Mouse (Mus musculus) embryonic fibroblast, embryonic 13.5 days (primary cell): ENCODE data around the gene Ripk3. TPM values are rescaled to one million over a fixed set of nuclear protein-coding genes. Genes with fewer than 3 reads are reported as not detected.
"Not testable (repeated sequence)": the region's sequence is repeated elsewhere in the genome, so short reads cannot be mapped to it uniquely, and the experiment has no call there.

Source experiments
- H3K27ac ChIP-seq: 2 replicates; pipeline ENCODE4 v1.5.1; 2012; ENCODE audit warnings: low read length, control low read depth, inconsistent platforms; ENCODE audit not compliant: insufficient read depth
- H3K4me1 ChIP-seq: 2 replicates; pipeline ENCODE4 v1.6.1; 2011; ENCODE audit warnings: low read length; ENCODE audit not compliant: control insufficient read depth, insufficient read depth
- H3K4me3 ChIP-seq: 2 replicates; pipeline ENCODE4 v1.5.1; 2011; ENCODE audit warnings: mild to moderate bottlenecking, control low read depth, low read length; ENCODE audit not compliant: insufficient read depth
- CTCF ChIP-seq: IDR thresholded peaks from 2 replicates; pipeline ENCODE4 v1.5.1; 2011; ENCODE audit warnings: mild to moderate bottlenecking, control low read depth, low read length, moderate library complexity, borderline replicate concordance; ENCODE audit not compliant: insufficient read depth
- POLR2A ChIP-seq: IDR thresholded peaks from 2 replicates; pipeline ENCODE4 v1.6.1; 2011; ENCODE audit warnings: low read depth, mild to moderate bottlenecking, control low read depth, low read length, moderate library complexity
- polyA plus RNA-seq: library from polyadenylated mRNA; stranded (reverse); fragments of >200 nt; gene quantifications from 2 replicates; pipeline ENCODE4 v1.2.4, GENCODE M21; 2011; ENCODE audit warnings: low read depth; ENCODE audit not compliant: missing spikeins, insufficient read length

Gene Ripk3
- polyA plus RNA-seq, 1 experiment = 109 TPM

- Histone ChIP-seq H3K27ac (no peak overlapping the region), H3K4me3 (no peak overlapping the region), H3K4me1 (no peaks in the 10 kb centered on the region)
- TF ChIP-seq CTCF (no peak), POLR2A (no peak)
Measured at GRCm38 (mm10) chr14:55763166-55763565, 25.5 kb downstream of the Ripk3 start.

- Histone ChIP-seq H3K4me1 (no peaks in the 10 kb centered on the region), H3K27ac (no peak overlapping the region), H3K4me3 (peak overlapping the region; percentile 15)
- TF ChIP-seq POLR2A (peak; percentile 53), CTCF (no peak)
Measured at GRCm38 (mm10) chr14:55762001-55762821, 26.5 kb downstream of the Ripk3 start.

GRCm38 (mm10) chr14:55761163-55761562 lies 27.5 kb downstream of the Ripk3 start, which contains the start of gene Ltb4r2:
Gene Ltb4r2, plus strand, starts transcription at chr14:55761428.
- no peak for TF ChIP-seq CTCF
- no peak for TF ChIP-seq POLR2A
- H3K4me3 ChIP-seq = peak within 1 kb of the TSS; percentile 15
- H3K27ac ChIP-seq = no peak within 1 kb of the TSS
- no peaks in the 10 kb centered on the region for H3K4me1 ChIP-seq

GRCm38 (mm10) chr14:55760156-55760555 lies 28.5 kb downstream of the Ripk3 start:
- not testable (repeated sequence) for H3K4me3 ChIP-seq, H3K4me1 ChIP-seq, H3K27ac ChIP-seq
- TF ChIP-seq CTCF = peak; percentile 45; the same call in 1 of the 2 replicates

- H3K4me3 ChIP-seq = no peak within 1 kb of the TSS
- H3K27ac ChIP-seq = no peak within 1 kb of the TSS
- no peaks in the 10 kb centered on the region for H3K4me1 ChIP-seq
- peak; percentile 19; the same call in 1 of the 2 replicates for TF ChIP-seq CTCF
- no peak for TF ChIP-seq POLR2A
Measured at GRCm38 (mm10) chr14:55758363-55758784, 30.3 kb downstream of the Ripk3 start, which contains the start of gene Cideb. Gene Cideb, minus strand, starts transcription at chr14:55758458.

- no peak overlapping the region for H3K4me3 ChIP-seq
- TF ChIP-seq POLR2A (no peak), CTCF (no peak)
- H3K27ac ChIP-seq = no peak overlapping the region
- H3K4me1 ChIP-seq = no peaks in the 10 kb centered on the region
Measured at GRCm38 (mm10) chr14:55757566-55757965, 31.1 kb downstream of the Ripk3 start.

GRCm38 (mm10) chr14:55747051-55747847 lies 41.4 kb downstream of the Ripk3 start:
- no peaks in the 10 kb centered on the region; the same call in 1 of the 2 replicates for H3K4me1 ChIP-seq
- TF ChIP-seq CTCF (no peak), POLR2A (no peak)
- H3K4me3 ChIP-seq = peak overlapping the region; percentile 76
- no peak overlapping the region for H3K27ac ChIP-seq

- no peak overlapping the region for H3K27ac ChIP-seq
- H3K4me1 ChIP-seq = no peaks in the 10 kb centered on the region; the same call in 1 of the 2 replicates
- TF ChIP-seq CTCF (no peak), POLR2A (no peak)
- peak overlapping the region; percentile 76 for H3K4me3 ChIP-seq
Measured at GRCm38 (mm10) chr14:55745861-55746237, 42.8 kb downstream of the Ripk3 start.

- no peak within 1 kb of the TSS for H3K27ac ChIP-seq
- TF ChIP-seq POLR2A (peak; percentile 93), CTCF (no peak)
Measured at GRCm38 (mm10) chr14:55745180-55745860, 43.3 kb downstream of the Ripk3 start, which contains the start of the genes Dhrs1 and Nop9. Gene Dhrs1, minus strand, starts transcription at chr14:55745690. Gene Nop9, plus strand, starts transcription at chr14:55745693.

More at GRCm38 (mm10) chr14:55745180-55745860, 43.3 kb downstream of the Ripk3 start, which contains the start of the genes Dhrs1 and Nop9:
- Histone ChIP-seq H3K4me3 (peak within 1 kb of the TSS; percentile 76), H3K4me1 (no peaks in the 10 kb centered on the region; the same call in 1 of the 2 replicates)
